ENCODE assay signal across 8 mouse cellular contexts in the genomic region with DNA sequence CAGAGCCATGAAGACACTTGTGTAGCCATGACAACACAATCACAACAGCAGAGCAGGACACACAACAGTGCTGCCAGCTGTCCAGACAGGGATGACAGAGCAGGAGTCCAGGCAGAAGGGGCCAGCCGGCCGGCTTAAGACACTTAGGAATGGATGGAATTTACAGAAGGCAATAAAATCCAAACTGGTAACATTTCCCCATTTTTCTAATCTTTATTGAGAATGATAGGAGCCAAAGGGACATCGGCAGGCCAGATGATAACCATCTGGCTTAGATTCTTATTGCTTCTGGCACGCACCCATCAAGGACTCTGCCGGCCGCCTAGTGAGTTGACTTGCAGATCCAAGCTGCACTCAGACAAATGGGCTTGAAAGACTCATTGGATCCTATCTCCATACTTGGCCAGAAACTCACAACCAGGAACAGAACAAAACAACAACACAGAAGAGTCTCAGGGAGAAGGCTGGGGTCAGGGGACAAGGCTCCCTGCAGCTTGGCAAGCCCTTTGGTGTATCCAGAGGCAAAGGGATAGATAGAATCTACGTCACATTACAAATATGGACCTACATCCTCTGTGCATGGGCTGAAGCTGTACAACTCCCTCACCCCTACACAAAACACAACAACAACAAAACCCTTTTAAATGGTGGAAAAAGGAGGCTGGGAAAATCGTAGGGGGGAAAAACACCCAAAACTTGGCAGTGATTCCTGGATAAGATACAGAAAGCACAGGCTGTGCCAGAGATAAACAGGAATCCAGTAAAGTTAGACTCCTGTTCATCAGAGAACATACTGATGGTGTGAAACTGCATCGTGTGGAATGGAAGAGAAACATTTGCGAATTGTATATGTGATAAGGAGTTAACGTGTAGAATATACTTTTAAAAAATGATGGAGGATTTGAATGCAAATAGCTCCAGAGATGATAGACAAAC. TPM values are rescaled to one million over a fixed set of nuclear protein-coding genes. Genes with fewer than 3 reads are reported as not detected.
DNase-seq lines count a peak whose midpoint lies in the region; ATAC-seq and TF ChIP-seq lines count a peak whose summit lies in the region.

No protein-coding gene starts in this region.

- no peak; the same call in 1 of the 2 replicates for TF ChIP-seq CTCF in kidney, postnatal 0 days (IDR thresholded peaks at IDR 0.05; ENCODE audit: low read depth)

- no peaks in the 10 kb centered on the region for H3K36me3 ChIP-seq in kidney, postnatal 0 days (ENCODE audit: insufficient read depth, low read length)

- H3K27ac ChIP-seq in kidney, postnatal 0 days: peak overlapping the region; percentile 81

- no peaks in the 10 kb centered on the region for H3K9me3 ChIP-seq in kidney, postnatal 0 days (replicated peaks; ENCODE audit: low read length)

- H3K9ac ChIP-seq in kidney, postnatal 0 days (ENCODE audit: low read depth, low read length): no peak overlapping the region

- H3K4me2 ChIP-seq in kidney, postnatal 0 days (ENCODE audit: low read length): no peak overlapping the region

- H3K4me3 ChIP-seq in kidney, postnatal 0 days (replicated peaks; ENCODE audit: low read depth, low read length): no peak overlapping the region

- ATAC-seq in kidney, postnatal 0 days (replicated peaks; ENCODE audit: low FRiP score, low read depth): peak; percentile 59
- ATAC-seq in megakaryocyte, adult 5-6 weeks (ENCODE audit: poor library complexity, severe bottlenecking): no peak

- H3K4me1 ChIP-seq in kidney, postnatal 0 days (replicated peaks; ENCODE audit: insufficient read depth, low read length): peaks cover 28% of the 10 kb centered on the region; the same call in 1 of the 2 replicates

- 50% methylated on average over 11 of the region's 11 CpGs for WGBS in kidney, postnatal 0 days

- DNase-seq in cerebellum, adult 11 months: peak; percentile 6
- DNase-seq in cerebellum, adult 8-10 months: no peak
- peak; percentile 12 to 29 for DNase-seq in right cerebral cortex, adult 2 months (ENCODE audit: low spot score in 2 of 2)
- no peak for DNase-seq in right cerebral cortex, postnatal 25 days
- DNase-seq in kidney, postnatal 0 days (ENCODE audit: low spot score): peak; percentile 88
- peak; percentile 63 for DNase-seq in lung, postnatal 36 days
- DNase-seq in retina, embryonic 14.5 days (ENCODE audit: low spot score): no peak

- H3K27me3 ChIP-seq in kidney, postnatal 0 days (ENCODE audit: insufficient read depth, low read length): no peaks in the 10 kb centered on the region

RNA-seq across cellular contexts. Expression of gene Icosl, which starts 35.7 kb away (rescaled TPM):
- 6.3 and 6.5 TPM in 2 replicates for polyA plus RNA-seq in kidney, postnatal 0 days (2015; fragmentation: Nextera tagmentation; extraction: Ambion mirVana)
- 29.3 and 34.3 TPM in 2 replicates for total RNA-seq in megakaryocyte, adult 5-6 weeks (2015)
- total RNA-seq in megakaryocyte, adult 5-6 weeks (2017): 20.8 and 24.4 TPM in 2 replicates

Comparison
In these comparisons a context has a peak if more than half of its experiments do, and no peak if none do; other contexts are left out.
1. DNase-seq: peak in cerebellum, adult 11 months (single experiment), right cerebral cortex, adult 2 months (2 of 2), kidney, postnatal 0 days (single experiment) and lung, postnatal 36 days (single experiment); none in cerebellum, adult 8-10 months (single experiment), right cerebral cortex, postnatal 25 days (single experiment) and retina, embryonic 14.5 days (single experiment).